Mouse (Mus musculus): ENCODE data around the gene Apba2. TPM values are rescaled to one million over a fixed set of nuclear protein-coding genes. Genes with fewer than 3 reads are reported as not detected.

Apba2 gene
- not detected in 2 replicates for total RNA-seq (2015)
- total RNA-seq (2017): not detected in 2 replicates

DNA sequence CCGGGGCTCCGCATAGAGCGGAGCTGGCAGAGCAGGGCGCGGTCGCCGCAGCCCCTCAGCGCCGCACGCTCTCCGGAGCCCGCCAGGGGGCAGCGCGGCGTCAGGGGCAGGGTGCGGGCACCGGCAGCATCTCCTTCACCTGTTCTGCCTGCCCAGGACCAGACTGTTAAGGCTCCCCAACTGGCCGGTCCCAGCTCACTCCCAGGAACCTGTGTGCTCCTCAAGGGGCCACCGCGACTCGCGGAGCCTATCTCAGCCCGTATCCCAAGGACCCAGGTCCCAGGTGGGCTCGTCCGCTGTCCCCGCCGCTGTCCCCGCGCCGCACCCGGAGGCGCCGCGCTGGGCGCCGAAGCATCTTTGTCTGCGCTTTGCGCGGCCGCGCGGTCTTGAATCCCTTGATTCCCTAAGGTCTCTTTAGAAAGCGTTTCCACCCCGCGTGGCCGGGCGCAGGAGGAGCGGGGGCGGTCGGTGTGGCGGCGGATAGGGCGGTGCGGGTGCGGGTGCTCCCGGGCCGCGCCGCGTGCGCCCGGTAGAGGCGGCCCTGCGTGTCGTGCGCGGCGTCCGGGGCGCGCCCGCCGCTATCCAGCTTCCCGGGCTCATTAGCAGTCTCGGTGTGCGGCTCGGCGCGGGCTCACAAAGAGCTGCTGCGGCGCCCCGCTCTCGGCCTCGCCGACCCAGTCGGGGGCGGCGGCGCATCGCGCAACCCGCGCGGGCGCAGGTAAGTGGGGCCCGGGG lies at the start of gene Apba2:
Gene Apba2, plus strand, starts transcription at position 171 of the 735 bp plus-strand sequence.
- no peak for ATAC-seq (ENCODE audit: poor library complexity, severe bottlenecking)

DNA sequence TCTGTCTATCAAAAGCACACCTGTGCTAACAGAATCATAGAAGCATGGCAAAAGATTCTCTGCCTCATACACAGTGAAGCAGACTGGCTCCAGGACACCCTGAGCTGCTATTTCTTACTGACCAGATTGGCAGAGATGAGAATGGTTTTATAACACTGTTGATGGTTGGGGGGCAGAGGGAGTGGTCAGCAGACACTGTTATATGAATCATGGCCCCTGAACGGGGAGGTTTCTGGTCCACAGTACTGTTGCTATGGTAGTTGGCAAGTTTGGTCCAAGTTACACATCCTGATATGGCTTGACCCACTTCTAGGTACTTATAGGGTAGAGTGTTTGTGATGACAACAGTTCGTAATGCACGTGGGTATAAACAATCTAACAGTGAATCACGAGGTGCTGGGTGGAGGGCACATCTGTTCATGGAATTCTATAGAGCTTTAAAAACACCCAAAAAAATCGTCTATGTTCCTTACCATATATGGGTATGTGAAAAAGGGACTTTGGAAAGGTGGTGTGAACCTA lies 49.6 kb upstream of the Apba2 start:
- ATAC-seq (ENCODE audit: poor library complexity, severe bottlenecking): no peak

DNA sequence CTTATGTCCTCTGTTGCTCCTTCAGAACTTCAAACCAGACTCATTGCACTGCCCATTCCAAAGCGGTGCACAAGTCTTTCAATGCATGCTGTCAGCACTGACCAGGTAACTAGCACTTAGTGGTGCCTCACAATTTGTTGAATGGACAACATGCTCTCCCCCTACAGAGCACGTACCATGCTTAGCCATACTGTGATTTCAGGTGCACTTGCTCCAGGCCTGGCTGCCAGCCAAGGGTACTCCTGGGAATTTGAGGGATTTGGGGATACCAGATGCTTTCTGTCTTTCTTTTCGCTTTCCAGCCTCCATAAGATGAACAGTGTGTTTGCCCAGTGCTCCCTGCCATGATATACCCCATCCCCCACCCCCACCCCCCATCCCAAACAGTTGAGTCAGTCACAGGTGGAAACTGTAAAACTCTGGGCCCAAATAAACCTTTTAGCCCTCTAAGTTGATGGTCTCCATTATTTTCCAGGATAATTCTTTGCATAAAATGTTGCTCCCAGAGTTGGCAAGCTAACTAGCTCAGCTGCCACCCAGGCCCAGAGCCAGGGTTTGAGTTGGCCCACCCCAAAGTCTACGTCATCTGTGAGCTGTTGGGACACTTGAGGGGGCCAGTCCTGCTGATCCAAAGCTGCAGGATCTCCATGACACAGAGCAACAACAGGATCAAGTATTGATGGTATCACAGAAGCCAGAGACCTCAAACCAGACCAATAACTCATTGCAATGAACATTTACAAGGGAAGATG lies 48.9 kb upstream of the Apba2 start:
- no peak for ATAC-seq (ENCODE audit: poor library complexity, severe bottlenecking)

DNA sequence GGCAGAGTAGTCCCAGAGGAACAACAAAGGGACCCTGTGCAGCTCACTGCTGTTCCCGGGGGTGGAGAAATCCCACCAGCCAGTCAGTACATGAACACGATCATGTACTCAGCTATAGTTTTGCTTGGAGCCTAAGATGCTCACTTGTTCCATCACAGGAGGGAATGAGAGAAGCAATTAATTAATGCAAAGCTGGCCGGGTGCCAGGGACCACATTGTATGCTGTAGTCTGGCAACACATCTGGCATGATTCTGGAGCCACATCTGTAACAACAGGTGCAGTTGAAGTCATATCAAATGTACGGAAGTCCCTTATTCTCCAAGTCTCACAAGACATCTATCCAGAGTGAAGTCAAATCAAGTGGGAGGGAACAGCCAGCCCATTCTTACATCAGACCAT lies 45.3 kb upstream of the Apba2 start:
- ATAC-seq (ENCODE audit: poor library complexity, severe bottlenecking): no peak

- ATAC-seq (ENCODE audit: poor library complexity, severe bottlenecking): no peak
Observed at GRCm38 (mm10) chr7:64456676-64457075, 44.8 kb upstream of the Apba2 start.

DNA sequence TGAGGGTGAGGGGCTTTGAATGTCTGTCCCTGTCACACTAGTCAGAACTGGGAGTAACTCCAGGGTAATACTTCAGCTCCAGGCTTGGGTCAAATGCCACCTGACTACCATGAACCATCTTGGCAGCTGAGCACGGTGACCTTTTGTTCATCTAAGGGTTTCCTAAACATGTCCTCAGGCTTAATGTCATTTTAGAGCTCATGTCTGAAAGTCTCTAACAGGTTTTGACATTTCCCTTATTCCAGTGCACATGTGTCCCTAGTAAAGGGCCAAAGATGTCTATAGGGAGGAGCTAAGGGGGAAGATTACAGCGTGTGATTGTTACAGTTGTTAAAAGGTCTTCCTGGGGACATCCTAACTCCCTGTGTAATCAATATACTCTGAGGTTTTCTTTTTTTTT lies 43.7 kb upstream of the Apba2 start:
- ATAC-seq (ENCODE audit: poor library complexity, severe bottlenecking): no peak

- no peak for ATAC-seq (ENCODE audit: poor library complexity, severe bottlenecking)
Observed at GRCm38 (mm10) chr7:64497438-64497837, 4.1 kb upstream of the Apba2 start.

GRCm38 (mm10) chr7:64502271-64503180 lies 1.0 kb downstream of the Apba2 start:
- no peak for ATAC-seq (ENCODE audit: poor library complexity, severe bottlenecking)

DNA sequence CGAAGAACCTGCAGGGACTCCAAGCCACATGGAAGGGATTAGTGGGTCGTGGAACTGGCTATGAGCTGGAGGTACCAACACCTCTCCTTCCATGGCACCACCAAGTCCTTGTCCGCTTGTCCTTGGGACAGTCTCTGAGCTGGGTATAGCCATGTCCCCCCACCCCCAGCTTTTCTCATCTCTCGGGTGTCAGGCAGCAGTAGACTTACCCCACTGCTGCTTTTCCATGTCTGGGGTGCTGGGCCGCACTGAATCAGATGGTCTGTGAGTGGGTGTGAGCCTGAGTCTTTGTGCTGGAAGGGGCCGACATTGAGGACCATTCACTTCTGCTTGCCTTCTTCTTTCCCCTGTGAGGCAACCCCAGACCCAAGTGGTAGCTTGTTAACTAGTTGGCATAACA lies 2.1 kb downstream of the Apba2 start:
- ATAC-seq (ENCODE audit: poor library complexity, severe bottlenecking): no peak

DNA sequence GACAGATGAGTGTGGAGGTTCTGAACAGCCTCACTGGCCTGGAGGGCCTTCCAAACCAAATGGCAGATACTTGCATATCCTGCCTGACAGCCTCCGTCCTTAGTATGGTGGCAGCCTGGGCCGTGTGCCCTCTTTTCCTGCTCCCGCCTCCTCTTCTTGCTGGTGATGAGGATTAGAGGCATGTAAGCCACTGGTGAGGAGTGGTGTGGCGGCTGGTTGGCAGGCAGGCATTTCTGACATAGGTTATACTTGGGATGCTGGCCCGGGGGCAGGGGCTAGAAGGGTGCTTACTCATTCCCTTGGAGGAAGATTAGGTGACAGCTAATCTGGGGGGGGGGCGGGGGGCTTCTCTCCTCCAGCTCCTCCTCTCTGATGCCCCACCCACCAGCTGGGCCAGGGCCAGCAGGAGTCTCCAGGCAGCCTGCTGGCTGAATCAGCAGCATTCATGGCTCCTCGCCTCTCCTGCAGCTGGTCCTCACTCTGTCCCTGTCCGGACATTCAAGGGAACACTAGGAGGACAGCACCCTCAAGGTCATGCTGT lies 3.3 kb downstream of the Apba2 start:
- no peak for ATAC-seq (ENCODE audit: poor library complexity, severe bottlenecking)

- ATAC-seq (ENCODE audit: poor library complexity, severe bottlenecking): no peak
Observed at GRCm38 (mm10) chr7:64505571-64505970, 4.1 kb downstream of the Apba2 start.

DNA sequence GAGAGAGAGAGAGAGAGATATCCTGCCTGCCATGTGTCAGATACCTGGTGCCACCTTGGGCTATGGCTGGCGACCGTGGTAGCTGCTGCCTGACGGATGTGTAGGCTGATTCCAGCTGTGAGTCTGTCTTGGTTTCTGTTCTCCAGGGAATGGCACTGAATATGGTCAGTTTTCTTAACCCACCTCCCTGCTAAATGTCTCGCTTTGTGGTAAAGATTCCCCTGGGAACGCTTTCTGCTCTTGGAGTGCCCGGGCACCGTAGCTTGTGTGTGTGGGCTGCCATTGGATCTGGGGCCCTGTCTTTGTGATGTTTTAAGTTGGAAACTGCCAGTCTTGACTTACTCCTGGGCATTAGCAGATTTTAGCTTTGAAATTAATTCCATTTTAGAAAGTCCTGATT lies 7.3 kb downstream of the Apba2 start:
- no peak for ATAC-seq (ENCODE audit: poor library complexity, severe bottlenecking)

DNA sequence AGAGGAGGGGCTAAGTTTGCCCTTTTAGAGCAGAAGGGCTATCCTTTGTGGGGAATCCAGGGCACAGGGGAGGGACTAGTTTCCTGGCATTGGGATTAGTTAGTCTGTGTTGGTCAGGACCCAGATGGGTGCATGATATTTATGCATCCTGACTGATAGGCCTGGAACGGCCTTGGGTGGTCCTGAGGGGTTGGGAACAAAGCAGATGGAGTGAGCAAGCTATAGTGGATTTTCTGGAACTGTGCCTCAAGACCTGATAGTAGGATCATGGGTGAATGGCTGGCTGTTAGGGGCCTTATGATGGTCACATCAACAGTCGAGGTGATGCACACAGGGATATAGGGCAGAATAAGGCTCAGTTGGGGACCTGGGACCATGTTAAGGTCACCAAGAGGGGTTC lies 8.4 kb downstream of the Apba2 start:
- ATAC-seq (ENCODE audit: poor library complexity, severe bottlenecking): no peak

DNA sequence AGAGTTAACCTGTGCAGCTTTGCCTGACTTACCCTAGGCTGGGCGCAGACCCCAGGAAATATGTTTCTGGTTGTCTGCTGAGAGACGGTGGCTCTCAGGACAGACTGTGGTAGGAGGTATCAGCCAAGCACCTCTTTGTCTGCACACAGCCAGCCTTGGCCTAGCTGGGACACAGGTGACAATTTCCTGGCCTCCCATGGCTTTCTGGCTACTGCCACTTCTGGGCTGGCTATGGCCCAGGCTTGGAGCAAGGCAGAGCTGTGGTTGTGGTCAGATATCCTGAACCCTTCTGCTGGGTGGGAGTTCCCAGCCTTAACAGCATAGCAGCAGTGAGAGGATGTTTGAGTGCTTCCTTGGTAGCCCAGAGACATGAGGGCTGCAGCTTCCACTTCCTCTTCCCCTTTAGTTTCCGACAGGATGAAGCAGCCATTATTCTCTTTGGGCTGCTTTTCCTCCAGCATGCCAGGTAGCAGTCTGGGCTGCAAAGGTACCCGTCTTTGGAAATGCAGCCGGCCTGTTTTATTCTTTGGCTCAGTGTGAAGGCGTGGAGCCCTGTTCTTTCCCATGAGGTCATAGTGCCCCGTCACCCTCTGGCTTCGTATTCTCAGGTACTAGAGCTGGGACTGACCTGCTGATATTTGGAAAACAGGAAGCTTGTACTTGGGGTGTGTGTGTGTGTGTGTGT lies 9.2 kb downstream of the Apba2 start:
- ATAC-seq (ENCODE audit: poor library complexity, severe bottlenecking): no peak

DNA sequence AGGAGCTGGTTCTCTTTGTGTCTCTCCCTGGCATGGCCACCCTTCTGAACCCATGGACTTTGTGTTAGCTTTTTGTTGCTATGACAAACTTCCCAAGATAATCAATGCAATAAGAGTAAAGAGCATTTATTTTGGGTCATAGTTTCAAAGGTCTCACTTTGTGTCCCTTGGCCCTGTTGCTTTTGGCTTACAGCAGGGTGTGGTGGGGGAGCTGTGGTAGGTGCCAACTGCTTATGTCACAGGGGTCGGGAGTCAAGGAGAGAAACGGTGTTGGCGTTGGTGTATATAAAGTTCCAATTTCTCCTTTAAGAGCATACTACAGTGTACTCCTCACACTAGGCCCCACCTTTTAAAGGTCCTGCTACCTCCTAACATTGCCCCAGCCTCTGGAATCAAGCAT lies 12.1 kb downstream of the Apba2 start:
- ATAC-seq (ENCODE audit: poor library complexity, severe bottlenecking): no peak

DNA sequence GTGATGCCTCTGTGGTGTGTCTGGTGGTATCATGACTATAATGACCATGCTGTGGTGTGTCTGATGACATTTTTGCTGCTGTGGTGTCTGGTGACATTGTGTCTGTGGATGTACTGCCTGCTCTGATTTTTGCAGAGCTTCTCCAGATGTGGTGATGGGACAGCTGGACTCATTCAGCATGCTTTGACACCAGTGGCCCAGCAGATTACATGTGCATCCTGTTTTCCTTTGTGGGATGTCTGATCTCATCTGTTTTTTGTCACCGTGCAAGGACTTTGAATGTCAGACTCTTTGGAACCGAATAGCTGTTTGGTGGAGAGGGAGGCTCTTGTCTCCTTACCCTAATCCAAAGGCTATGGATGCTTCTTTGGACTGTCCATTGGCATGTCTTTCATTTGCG lies 13.8 kb downstream of the Apba2 start:
- no peak for ATAC-seq (ENCODE audit: poor library complexity, severe bottlenecking)

- ATAC-seq (ENCODE audit: poor library complexity, severe bottlenecking): no peak
Observed at GRCm38 (mm10) chr7:64515891-64516290, 14.4 kb downstream of the Apba2 start.

DNA sequence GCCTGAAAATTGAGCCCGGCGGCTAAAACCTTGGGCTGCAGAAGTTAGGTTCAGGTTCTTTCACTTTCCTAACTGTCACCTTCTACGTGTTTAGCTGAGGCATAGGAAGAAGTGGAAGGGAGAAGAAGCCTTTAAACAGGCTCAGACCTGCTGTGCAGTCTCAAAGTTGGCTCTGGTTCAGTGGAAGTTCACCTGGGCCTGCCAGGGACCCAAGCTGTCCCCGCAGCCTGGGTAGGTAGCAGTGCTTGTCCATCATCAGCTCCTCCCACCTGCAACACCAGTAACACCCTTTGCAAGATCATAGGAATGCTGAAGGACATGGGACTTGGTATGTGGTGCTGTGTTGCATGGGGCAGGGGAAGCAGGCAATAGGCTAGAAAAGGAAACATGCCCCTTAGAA lies 17.6 kb downstream of the Apba2 start:
- ATAC-seq (ENCODE audit: poor library complexity, severe bottlenecking): no peak

DNA sequence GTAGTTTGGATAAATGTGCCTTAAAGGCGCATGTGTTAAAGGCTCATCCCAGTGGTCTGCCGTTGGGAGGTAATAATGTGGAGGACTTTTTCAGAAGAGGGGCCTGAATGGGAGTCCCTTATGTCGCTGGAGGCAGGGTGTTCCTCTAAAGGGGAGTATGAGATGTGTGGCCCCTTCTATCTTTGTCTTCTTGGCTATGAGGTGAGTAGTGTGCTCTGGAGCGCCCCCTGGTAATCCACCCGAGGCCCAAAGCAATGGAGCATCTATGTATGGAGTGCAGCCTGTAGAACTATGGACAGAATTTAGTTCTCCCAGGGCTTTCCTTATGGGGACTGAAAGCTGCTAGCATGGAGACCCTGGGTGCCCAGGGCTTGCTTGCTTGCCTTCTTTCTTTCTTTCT lies 18.0 kb downstream of the Apba2 start:
- ATAC-seq (ENCODE audit: poor library complexity, severe bottlenecking): no peak

GRCm38 (mm10) chr7:64521695-64522408 lies 20.3 kb downstream of the Apba2 start:
- ATAC-seq (ENCODE audit: poor library complexity, severe bottlenecking): no peak
